Mouse (Mus musculus) lung, adult 2 months (tissue): Measurements from ENCODE around the gene Mertk.

Experiments
- CTCF ChIP-seq: fragments of 200-500 bp; IDR thresholded peaks from 2 replicates; pipeline ENCODE4 v1.5.1; 2011; ENCODE audit warnings: mild to moderate bottlenecking, low read length, control low read depth; ENCODE audit not compliant: insufficient read depth
- POLR2A ChIP-seq: fragments of 200-500 bp; IDR thresholded peaks from 2 replicates; pipeline ENCODE4 v1.6.1; 2011; ENCODE audit warnings: low read depth, mild to moderate bottlenecking, control low read depth, low read length, borderline replicate concordance; ENCODE audit errors: extremely low read depth

GRCm38 (mm10) chr2:128698140-128698692 lies 540 bp upstream of the Mertk start:
- TF ChIP-seq CTCF (peak; percentile 84), POLR2A (peak; percentile 39; the same call in 1 of the 2 replicates)
